Mouse (Mus musculus) adrenal gland (tissue): ENCODE results near the gene Bpifb4.

Experiments
- intact Hi-C: fragments of 180-260 bp; cut with DNase I; formaldehyde crosslinking; loops from one replicate; pipeline ENCODE4 v1.15.1; 2025
- long read RNA-seq, 2 experiments: library from polyadenylated mRNA; unstranded; transcript quantifications; one replicate each; pipeline ENCODE4 v2.0.0; 2020; ENCODE audit warnings: borderline replicate concordance in 1 of 2; ENCODE audit not compliant: insufficient replicate concordance in 1 of 2

Gene Bpifb4
- long read RNA-seq, experiment 1 = 0 reads
- long read RNA-seq, experiment 2 = 0 reads

DNA sequence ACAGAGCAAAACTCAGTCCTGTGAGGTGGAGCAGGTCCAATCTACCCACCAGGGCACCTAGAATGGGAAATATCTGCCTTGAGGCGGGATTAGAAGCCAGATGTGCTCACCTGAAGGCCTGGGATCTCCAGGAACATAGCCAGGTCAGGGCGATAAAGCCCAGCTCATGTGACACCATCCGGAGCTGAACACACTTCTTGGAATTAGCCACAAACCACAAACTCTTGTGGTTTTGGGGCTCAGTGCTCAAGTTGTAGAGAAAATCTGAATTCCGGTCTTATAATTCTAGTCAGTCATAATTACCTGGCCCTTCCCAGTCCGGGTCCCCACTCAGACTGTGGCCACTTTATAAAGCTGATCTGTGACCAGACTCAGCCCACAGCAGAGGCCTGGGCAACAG is at the start of gene Bpifb4:
Bpifb4 (plus strand) TSS at position 370 of the 400 bp plus-strand sequence.
- intact Hi-C loops = no loop called here

DNA sequence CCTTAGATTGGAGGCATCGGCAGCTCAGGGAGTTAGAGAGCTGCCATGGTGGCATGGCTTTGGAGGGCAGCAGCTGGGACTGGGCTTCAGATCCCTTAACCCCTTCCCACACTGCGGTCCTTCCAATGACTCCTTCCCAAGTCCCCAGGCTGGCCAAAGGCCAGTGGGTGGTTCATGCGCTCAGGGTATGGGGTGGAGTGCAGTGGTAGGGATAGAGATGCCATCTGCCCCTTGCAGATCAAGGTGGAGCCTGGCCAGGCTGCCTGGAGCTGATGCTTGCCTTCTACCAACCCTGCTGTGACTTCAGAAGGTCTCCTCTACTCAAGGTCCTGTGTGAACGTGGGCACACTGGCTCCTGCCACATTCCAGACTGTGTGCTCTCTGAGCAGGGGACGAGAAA is 38.9 kb upstream of the Bpifb4 start:
- intact Hi-C loops = no loop called here

DNA sequence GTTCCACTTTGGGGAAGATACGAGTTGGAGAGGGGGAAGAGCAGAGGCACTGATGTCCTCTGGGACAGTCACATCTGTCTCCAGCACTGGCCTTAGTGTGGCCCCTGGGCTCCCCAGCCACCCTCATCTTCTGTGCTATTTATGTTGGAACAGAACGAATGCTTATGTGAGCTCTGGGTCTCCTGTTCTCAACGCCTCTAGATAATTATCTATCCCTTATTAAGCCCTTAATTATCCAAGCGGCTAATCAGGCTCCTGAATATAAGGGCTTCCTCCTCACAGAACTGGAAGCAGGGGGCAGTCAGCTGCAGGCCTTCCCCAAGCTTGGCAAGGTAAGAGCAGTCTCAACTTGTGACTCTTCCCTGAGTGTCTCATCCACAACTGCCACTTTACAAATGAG is 37.9 kb upstream of the Bpifb4 start, which contains the start of gene Bpifb6:
Bpifb6 (plus strand) TSS at position 301 of the 400 bp plus-strand sequence.
- intact Hi-C loops = no loop called here

DNA sequence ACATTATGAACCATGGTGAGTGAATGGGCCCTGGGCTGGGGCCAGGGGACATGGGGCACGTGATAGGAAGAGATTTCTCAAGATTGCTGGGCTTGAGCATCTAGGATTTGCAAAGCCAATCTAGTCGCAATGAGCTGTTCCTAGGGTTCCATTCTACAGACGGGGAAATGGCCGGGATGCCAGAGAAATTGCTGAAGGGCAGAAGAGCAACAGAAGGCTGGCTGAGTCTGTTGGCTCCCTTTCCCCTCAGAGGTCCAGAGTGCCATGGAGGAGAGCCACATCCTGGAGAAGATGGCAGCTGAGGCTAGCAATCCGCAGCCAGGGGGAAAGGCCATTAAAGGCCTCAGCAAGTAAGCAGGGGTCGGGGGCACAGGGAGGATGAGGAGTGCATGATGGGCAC is 35.3 kb upstream of the Bpifb4 start:
- intact Hi-C loops = no loop called here

DNA sequence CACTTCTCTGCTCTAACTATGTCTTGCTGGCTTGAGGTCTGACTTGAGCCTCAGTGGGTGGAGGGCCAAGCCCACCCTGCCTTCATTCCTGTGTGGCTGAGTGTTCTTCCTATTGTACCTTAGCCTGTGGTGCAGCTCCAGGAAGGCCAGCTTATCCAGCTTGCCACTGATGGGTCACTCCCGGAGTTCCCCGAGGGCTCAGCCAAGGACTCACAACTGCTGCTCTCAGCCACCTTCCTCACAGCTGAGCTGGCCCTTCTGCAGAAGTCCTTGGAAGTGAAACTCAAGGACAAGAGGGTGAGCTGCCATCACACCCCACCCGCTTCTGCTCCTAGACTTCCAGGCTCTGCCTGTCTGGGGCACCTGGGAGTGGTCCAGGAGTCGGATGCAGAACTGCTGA is 31.4 kb upstream of the Bpifb4 start:
- intact Hi-C loops = no loop called here

DNA sequence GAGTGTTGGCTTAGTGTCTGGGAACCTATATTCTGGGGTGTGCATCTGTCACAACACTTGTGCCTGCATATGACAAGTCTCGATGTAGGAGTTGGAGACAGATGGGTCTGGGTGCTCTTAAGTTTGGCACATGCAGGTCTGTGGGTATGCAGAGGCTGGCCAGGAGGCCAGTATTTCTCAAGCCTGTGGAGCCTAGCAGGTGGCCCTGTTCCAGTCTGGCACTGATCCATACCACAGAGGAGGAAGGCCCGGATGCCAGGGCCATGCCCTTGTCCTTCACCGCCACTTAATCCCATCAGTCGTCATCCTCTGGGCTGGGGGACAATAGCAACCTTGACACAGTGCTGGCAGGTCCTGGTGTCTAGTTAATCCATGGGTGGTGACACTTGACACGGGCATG is 23.9 kb upstream of the Bpifb4 start:
- intact Hi-C loops = no loop called here

DNA sequence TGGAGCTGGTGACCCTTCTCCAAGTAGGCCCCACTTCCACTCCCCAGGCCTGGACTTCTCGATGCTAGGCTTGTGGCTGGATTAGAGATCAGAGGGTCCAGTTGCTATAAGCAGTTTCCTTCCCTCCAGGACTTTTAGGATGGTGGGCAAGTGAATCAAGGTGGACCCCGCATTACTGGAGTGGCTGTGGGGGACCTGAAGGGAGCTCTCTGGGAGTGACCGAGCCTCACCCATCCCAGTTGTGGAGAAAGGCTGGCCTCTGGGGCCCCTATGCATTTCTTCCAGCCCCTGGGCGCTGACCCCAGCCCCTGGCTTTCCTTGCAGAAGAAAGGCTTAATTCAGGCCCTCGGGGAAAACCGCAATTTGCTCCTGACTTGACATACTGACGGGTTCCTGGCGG is 20.1 kb upstream of the Bpifb4 start, which contains the start of gene Bpifb3:
Bpifb3 (plus strand) TSS at position 301 of the 400 bp plus-strand sequence.
- intact Hi-C loops = loop anchor here (5.0 kb wide), 1 partner anchor 51 kb away; no protein-coding TSS in a partner anchor

DNA sequence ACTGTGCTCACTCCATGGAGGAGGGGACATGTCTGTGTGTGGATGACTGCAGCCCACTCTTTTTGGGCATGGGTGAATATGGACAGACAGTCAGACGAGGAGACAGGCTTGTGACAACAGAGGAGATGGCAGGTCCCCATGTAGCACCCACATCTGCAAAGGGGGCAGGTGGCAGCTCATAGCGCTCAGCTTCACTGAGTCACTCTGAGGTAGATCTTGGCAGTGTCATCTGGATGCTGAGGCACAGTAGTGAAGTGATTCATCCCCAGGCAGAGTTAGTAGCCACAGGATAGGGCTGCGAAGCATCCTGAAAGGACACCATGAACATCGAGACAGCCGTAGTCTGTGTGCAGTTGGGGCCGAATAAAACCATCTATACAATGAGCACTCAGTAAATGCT is 16.8 kb upstream of the Bpifb4 start:
- intact Hi-C loops = no loop called here

DNA sequence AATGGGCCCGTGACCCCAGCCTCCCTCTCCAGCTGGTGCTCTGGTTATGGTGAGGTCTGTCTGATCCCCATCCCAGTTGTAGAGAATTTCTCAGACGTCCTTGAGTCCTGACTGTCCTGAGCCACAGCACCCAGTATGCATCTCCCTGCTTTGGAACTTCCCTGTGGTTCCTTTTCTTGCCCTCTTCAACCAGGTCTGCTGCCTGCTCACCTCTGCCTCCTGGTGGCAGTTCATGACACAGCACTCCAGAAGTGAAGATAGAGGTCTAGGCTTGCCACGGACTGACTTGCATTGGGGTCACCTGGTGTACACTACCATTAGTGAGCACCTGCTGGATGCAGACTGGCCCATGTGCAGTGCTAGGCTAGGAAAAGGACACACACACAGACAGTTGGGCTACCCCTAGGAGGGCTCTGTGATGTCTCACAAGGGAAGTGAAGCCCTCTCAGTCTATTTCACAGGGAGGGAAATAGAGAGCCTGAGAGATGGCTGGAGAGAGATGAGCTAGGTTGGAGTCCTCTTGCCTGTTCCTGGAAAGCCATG is 8.1 kb upstream of the Bpifb4 start:
- intact Hi-C loops = loop anchor here (2.0 kb wide), 1 partner anchor 123 kb away; no protein-coding TSS in a partner anchor

DNA sequence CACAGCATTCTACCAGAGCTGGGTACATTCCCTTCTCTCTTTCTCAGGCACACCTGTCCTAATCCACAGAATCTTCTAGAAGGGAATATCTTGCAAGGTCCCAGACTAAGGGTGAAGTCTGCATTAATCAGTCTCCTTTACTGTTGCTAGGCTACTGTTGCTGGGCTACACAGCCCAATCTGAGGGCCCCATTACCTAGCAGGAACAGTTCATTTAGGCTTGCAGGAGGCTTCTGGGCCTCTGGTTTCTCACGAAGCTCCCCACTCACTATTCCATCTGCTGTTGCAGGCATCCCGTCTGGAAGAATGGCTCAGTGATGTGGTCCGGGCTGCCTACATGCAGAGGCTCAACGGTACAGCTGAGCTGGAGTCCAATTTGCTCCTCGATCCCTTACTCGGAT is 6.9 kb upstream of the Bpifb4 start:
- intact Hi-C loops = loop anchor here (2.0 kb wide), 1 partner anchor 124 kb away; no protein-coding TSS in a partner anchor

DNA sequence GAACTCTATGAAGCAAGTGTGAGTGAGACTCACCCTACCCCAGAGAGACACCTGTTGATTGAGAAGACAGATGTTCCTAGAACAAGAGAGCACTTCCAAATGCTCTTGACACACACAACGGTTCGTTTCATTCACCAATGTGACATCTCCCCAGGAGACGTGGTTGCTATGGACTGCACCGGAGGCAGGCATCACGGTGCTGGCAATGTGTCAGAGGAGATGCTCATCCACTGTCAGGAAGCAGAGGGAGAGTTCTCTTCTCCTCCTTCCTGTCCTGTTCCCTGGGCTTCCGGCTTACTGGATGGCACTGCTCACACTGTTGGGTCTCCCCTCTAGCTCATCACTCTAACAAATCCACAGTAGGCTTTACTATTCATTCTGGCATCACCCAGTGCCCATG is 4.7 kb upstream of the Bpifb4 start:
- intact Hi-C loops = no loop called here

DNA sequence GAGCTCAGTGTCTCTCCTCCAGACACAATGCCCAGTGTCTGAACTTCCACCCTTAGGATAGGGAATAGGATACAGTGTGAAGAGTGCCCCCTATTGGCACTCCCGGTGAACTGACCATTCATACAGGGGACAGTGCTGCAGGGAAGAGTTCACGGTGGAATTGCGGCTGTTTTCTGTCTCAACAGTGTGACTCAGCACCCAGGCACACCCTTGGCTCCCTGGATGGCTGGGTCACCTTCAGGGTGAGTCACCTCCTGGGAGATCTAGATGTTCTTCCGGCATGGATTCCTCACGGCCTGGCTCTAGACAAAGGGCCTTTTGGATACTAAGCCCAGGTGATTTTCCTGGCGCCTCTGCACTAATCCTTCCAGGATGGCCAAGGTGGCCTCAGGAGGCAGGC is 2.7 kb upstream of the Bpifb4 start:
- intact Hi-C loops = no loop called here

DNA sequence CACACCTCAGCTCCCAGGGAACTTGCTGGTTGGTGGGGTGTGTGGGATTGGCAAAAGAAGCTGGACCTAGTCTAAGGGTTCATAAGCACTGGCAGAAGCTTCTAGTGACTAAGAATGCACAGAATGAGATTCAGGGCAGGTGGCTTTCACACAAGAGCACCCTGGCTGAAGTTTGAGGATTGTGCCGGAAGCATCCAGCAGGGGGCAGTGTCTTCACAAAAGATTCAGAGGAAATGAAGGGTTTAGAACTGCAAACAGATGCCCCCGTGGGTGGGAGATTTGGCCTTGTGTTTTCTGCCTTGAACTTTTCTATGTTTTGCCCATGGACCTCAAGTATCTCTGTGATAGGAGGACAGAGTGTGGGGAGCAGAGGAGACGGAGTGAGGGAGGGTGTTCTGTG is 5.5 kb downstream of the Bpifb4 start:
- intact Hi-C loops = no loop called here

DNA sequence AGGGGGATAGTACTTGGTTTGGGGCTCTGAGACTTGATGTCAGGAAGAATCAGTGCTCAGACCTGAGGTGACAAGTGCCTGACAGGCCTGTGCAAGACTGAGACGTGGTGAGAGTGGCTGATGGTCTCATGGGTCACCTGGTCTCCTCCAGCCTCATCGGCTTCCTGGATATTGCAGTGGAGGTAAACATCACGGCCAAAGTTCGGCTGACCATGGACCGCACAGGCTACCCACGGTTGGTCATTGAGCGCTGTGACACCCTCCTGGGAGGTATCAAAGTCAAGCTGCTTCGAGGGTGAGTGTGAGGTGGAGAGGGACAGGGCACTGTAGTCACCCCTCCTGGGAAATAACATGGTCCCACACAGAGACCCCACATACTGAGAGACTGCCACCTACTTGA is 6.6 kb downstream of the Bpifb4 start:
- intact Hi-C loops = no loop called here

DNA sequence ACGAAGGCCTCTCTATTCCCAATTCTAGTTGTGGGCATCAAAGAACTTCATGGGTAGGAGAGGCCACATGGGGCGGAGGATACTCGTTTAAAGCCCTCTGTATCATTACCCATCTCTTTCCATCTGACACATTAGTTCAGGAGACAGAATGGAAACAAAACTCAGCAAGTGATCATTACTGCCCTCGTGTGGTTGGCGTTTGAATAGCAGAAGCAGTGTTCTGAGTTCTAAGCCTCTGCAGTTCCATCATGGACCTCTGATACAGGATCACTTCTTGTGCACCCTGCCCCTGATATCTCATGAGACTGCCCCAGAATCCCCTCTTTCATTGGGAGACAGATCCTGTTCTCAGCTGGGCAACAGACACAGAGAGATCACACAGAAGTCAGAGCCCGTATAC is 14.9 kb downstream of the Bpifb4 start:
- intact Hi-C loops = loop anchor here (5.0 kb wide), 1 partner anchor 146 kb away; no protein-coding TSS in a partner anchor

DNA sequence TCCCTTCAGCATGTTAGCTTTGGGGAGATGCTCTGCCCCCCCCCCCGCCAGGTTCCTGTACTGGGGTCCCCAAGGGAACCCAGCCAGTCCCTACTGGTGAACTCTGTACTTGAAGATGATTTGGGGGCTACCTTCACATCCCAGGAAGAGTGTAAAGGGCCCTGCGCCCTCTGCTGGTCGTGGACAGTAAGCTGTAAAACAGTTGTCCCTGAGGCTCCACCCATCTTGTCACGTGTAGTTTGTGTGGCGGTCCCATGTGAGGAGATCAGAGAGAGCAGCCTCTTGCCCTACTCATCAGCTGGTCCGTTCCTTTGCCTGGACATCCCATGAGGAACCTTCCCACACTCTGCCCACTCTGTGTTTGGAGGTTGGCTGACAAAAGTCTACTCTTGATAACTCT is 15.8 kb downstream of the Bpifb4 start:
- intact Hi-C loops = loop anchor here (5.0 kb wide), 1 partner anchor 147 kb away; no protein-coding TSS in a partner anchor

DNA sequence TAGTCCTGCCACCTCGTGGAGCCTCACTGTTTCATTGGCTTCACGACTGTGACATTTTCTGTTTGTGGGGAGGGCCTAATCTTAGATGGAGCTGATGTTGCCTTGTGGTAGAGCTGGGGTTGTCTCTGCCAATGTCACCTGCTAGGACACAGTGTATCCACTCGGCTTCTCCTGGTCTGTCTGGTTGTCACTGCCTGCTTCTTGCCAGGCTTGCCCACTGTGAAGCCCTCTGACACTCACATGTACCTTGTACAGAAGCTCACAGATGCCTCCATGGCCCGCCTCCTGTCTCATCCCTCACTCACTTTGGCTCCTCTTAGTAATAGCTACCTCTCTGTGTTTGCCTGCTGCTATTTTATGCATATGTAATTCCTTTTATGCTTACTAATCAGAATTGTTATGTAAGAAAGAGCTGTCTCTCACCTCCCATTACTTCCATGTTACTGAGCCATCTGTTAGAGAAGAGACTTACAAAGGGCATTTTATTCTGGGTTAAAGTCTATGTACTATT is 24.9 kb downstream of the Bpifb4 start:
- intact Hi-C loops = no loop called here

DNA sequence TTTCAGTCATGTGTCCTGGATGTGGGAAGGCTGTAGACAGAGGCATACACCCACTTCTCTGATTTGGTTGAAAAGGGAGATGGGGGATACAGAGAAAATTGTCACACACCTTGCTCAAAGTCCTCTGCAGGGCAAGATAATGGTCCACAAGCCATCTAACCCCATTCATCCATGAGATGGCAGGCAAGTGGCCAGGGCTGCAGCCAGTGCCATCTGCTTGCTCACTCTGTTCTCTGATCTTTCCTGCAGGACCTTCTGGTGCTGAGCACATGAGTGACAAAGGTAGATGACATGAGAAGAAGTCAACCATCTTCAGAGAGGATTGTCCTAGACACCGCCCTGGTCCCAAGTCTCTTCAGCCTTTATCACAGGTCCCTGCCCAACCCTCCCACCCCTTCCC is 25.3 kb downstream of the Bpifb4 start:
- intact Hi-C loops = no loop called here

DNA sequence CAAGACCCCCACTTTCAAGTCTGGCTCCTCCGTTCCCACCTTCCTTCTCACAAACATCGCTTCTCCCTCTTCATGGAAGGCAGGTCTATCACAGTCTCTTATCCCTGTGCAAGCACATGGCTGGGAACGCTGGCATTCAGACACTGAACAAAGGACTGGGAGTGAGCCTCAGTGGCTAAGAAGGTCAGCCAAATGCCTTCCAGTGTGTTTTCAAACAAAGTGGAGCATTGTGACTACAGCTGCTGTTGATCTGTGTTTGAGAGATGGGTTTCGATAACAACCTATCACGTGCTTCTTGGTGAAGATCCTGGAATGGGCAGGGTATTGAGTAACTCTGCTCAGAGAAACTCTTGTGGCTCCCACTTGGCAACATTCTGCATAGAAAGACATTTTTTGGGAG is 32.2 kb downstream of the Bpifb4 start:
- intact Hi-C loops = no loop called here

DNA sequence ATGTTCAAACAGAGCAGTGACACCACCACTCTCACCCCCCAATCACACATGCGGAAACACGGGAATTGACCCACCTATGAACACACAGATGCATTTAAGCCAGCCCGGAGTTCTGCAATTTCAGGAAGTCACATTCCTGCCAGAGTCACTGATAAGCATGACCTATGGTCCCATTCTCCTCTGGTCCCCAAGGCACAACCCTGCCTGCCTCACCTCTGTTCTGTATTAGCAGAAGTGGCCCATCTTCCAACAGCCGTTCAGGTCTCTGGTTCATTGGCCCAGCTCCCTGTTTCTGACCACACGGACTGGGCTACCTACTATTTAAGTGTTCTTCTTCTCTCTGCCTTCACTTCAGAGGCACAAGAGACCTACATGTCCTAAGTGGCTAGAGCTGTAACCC is 36.6 kb downstream of the Bpifb4 start, which contains the start of gene Bpifa6:
Bpifa6 (plus strand) TSS at position 364 of the 400 bp plus-strand sequence.
- intact Hi-C loops = no loop called here

DNA sequence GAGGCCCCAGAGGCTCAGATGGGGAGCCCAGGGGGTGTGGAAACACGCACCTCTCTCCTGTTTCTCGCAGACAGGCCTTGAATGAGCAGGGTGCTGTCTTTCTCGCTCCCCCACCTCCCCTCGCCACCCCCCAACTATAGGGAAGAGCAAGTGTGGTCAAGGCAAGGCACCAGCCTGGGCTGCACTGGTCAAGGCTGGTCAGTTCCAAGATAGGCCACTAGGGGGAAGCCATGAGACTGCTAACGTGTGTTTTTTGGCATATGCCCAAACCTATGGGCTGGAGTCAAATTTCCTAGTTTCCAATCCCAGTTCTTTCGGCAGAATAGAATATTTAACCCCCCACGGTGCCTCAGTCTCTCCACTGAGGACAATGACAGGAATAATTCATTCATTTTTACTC is 57.8 kb downstream of the Bpifb4 start:
- intact Hi-C loops = loop anchor here (2.0 kb wide), 1 partner anchor 43 kb away; no protein-coding TSS in a partner anchor

DNA sequence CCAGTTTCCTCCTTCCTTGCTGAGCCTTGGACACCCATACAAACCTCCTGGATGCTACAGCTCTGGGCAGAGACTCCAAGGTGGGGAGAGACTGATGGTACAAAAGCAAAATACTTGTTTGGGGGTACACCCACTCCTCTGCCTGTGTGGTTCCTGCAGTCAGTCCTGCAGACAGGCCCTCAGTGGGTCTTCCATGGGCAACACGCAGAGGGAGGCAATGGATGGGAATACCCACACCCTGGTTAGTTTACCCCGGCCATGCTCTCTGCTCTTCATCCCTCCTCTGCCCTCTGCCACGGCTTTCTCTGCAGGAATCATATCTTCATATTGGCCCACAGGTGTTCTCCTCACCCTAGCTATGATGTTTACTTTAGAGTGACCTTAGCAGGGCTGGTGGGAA is 62.5 kb downstream of the Bpifb4 start:
- intact Hi-C loops = no loop called here

DNA sequence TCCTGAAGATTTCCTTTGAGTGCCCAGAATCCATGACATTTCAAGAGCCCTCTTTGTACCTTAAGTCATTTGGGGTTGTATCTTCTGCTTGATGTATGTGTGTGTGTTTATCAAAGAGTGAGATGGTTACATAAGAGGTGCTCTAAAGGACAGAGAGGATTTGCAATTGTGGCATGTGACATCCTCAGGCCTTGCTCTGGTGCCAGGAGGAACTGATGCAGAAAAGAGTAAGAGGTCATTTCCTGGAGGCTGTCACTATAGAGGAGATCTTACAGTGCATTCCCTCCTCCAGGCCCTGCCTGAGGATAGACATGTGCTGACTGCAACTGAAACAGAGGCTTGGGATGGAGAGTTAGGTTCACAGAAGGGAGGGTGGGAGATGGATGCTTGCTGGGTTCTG is 63.0 kb downstream of the Bpifb4 start:
- intact Hi-C loops = no loop called here
